Mouse (Mus musculus): ENCODE results near the gene Rbm8a2. TPM values are rescaled to one million over a fixed set of nuclear protein-coding genes. Genes with fewer than 3 reads are reported as not detected.
"Not testable (repeated sequence)": the region's sequence is repeated elsewhere in the genome, so short reads cannot be mapped to it uniquely, and the experiment has no call there.

The Rbm8a2 gene
- total RNA-seq (2012; rRNA removed) (0.38 and 0.55 TPM in 2 replicates), total RNA-seq (2014; rRNA removed) (2.5 and 3.2 TPM in 2 replicates), polyA plus RNA-seq (2012; ENCODE audit: insufficient read length, low read depth) (0.93 and 5.7 TPM in 2 replicates)

- DNase-seq (ENCODE audit: extremely low read depth); H3K9me3 ChIP-seq (replicated peaks; ENCODE audit: low read length); H3K9ac ChIP-seq (ENCODE audit: insufficient read depth, low read depth); H3K27ac ChIP-seq (ENCODE audit: insufficient read depth, low read depth); dilution Hi-C loops (cut with MboI; ENCODE audit: extremely low pct_ligation_motif_present, extremely low pct_unique_long_range_greater_than_20kb, low sequenced_read_pairs); H3K36me3 ChIP-seq (replicated peaks in 1 of 2; ENCODE audit: control insufficient read depth in 1 of 2, insufficient read depth in 1 of 2, low read length in 1 of 2); H3K27me3 ChIP-seq (replicated peaks); in situ Hi-C loops (cut with MboI; ENCODE audit: low pct_ligation_motif_present, low pct_unique_long_range_greater_than_20kb, low sequenced_read_pairs); H3K4me3 ChIP-seq (replicated peaks in 1 of 3; ENCODE audit: low read depth in 2 of 3, low read length in 2 of 3, poor library complexity in 1 of 3); H3K4me2 ChIP-seq (ENCODE audit: insufficient read depth, low read depth, poor library complexity, severe bottlenecking); H3K79me2 ChIP-seq (replicated peaks; ENCODE audit: control insufficient read depth, extremely low read depth, insufficient read depth, poor library complexity, severe bottlenecking); H3K4me1 ChIP-seq (ENCODE audit: control insufficient read depth in 1 of 2, insufficient read depth in 2 of 2): not testable (repeated sequence)
Measured at GRCm38 (mm10) chr1:175979014-175979413, at the start of gene Rbm8a2. Gene Rbm8a2, minus strand, starts transcription at chr1:175979114.

GRCm38 (mm10) chr1:176028397-176028796 is 49.5 kb upstream of the Rbm8a2 start:
- no peaks in the 10 kb centered on the region for H3K9me3 ChIP-seq (replicated peaks; ENCODE audit: low read length)
- H3K27me3 ChIP-seq (replicated peaks), result no peaks in the 10 kb centered on the region
- in situ Hi-C loops (cut with MboI; ENCODE audit: low pct_ligation_motif_present, low pct_unique_long_range_greater_than_20kb, low sequenced_read_pairs), result no loop called here
- TF ChIP-seq ELF1 (IDR thresholded peaks at IDR 0.05; ENCODE audit: low read depth, low read length), result no peak
- no peak for TF ChIP-seq NELFE (IDR thresholded peaks at IDR 0.05; ENCODE audit: low read depth, low read length)
- TF ChIP-seq MAX (IDR thresholded peaks at IDR 0.05; ENCODE audit: low read length), result no peak
- no peak for TF ChIP-seq TCF12 (IDR thresholded peaks at IDR 0.05; ENCODE audit: low read depth, low read length)
- no peak for TF ChIP-seq RAD21 (IDR thresholded peaks at IDR 0.05; ENCODE audit: low read depth, low read length)
- TF ChIP-seq ZNF384 (IDR thresholded peaks at IDR 0.05; ENCODE audit: low read depth, low read length), result no peak
- no peak for TF ChIP-seq JUN (IDR thresholded peaks at IDR 0.05; ENCODE audit: insufficient read depth, low read depth, low read length)
- TF ChIP-seq CHD2 (IDR thresholded peaks at IDR 0.05; ENCODE audit: low read length), result no peak
- TF ChIP-seq SMC3 (IDR thresholded peaks at IDR 0.05; ENCODE audit: low read depth, low read length), result no peak
- no peak for TF ChIP-seq POLR2A (IDR thresholded peaks at IDR 0.05; ENCODE audit: low read depth, low read length)
- no peak for TF ChIP-seq ZMIZ1 (IDR thresholded peaks at IDR 0.05; ENCODE audit: low read depth, low read length)
- TF ChIP-seq ZC3H11A (IDR thresholded peaks at IDR 0.05; ENCODE audit: low read depth, low read length), result no peak
- no peak for TF ChIP-seq MXI1 (IDR thresholded peaks at IDR 0.05; ENCODE audit: low read depth, low read length)
- no peak for TF ChIP-seq MAFK (IDR thresholded peaks at IDR 0.05; ENCODE audit: insufficient replicate concordance, low read length)
- TF ChIP-seq PAX5 (IDR thresholded peaks at IDR 0.05; ENCODE audit: low read length), result no peak
- no peak for TF ChIP-seq CTCF (conservative IDR thresholded peaks at IDR 0.05 in 1 of 2, IDR thresholded peaks at IDR 0.05 in 1 of 2; ENCODE audit: low read depth in 2 of 2, low read length in 2 of 2)
- TF ChIP-seq ETS1 (conservative IDR thresholded peaks at IDR 0.05; ENCODE audit: low read depth, low read length), result no peak
- no peak for TF ChIP-seq BHLHE40 (IDR thresholded peaks at IDR 0.05; ENCODE audit: low read depth, low read length)
- DNase-seq (ENCODE audit: extremely low read depth), result no peak
- no peaks in the 10 kb centered on the region for H3K79me2 ChIP-seq (replicated peaks; ENCODE audit: control insufficient read depth, extremely low read depth, insufficient read depth, poor library complexity, severe bottlenecking)
- no peak overlapping the region for H3K27ac ChIP-seq (ENCODE audit: insufficient read depth, low read depth)
- dilution Hi-C loops (cut with MboI; ENCODE audit: extremely low pct_ligation_motif_present, extremely low pct_unique_long_range_greater_than_20kb, low sequenced_read_pairs), result no loop called here
- no peak overlapping the region for H3K4me2 ChIP-seq (ENCODE audit: insufficient read depth, low read depth, poor library complexity, severe bottlenecking)
- peaks cover 0 to 10% of the 10 kb centered on the region in 2 experiments; a peak in 1 of 4 replicates for H3K4me1 ChIP-seq (ENCODE audit: control insufficient read depth in 1 of 2, insufficient read depth in 2 of 2)
- no peaks in the 10 kb centered on the region for H3K36me3 ChIP-seq (replicated peaks in 1 of 2; ENCODE audit: control insufficient read depth in 1 of 2, insufficient read depth in 1 of 2, low read length in 1 of 2)
- no peak overlapping the region for H3K4me3 ChIP-seq (replicated peaks in 1 of 3; ENCODE audit: low read depth in 2 of 3, low read length in 2 of 3, poor library complexity in 1 of 3)
- H3K9ac ChIP-seq (ENCODE audit: insufficient read depth, low read depth), result no peak overlapping the region

Measured in CH12.LX (cell line).